Mouse (Mus musculus) embryo, embryonic 10 days (tissue): ENCODE results near the gene Casq2.

Experiments
- DNase-seq: peaks from one replicate; pipeline ENCODE4 v3.0.0-alpha.2; 2015; ENCODE audit warnings: low spot score

The Casq2 gene

DNA sequence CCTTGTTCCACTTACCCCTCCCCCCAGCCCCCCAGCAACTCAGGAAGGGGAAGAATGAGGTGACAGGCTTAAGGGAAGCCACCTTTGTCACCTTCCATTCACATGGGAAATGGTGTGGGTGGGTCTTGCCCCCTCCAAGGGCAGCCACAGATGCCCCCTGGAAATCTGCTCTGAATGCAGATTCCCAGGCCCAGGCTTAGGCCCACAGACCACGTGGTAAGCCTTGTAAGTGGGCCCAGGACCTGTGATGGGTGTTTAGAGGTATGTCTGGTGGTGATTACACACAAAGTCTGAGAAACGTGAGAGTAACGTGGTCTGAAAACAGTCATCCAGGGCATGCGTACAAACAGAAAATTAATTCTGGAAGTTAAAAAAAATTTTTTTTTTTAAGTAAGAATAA lies 78.7 kb downstream of the Casq2 start:
- DNase-seq: no peak

DNA sequence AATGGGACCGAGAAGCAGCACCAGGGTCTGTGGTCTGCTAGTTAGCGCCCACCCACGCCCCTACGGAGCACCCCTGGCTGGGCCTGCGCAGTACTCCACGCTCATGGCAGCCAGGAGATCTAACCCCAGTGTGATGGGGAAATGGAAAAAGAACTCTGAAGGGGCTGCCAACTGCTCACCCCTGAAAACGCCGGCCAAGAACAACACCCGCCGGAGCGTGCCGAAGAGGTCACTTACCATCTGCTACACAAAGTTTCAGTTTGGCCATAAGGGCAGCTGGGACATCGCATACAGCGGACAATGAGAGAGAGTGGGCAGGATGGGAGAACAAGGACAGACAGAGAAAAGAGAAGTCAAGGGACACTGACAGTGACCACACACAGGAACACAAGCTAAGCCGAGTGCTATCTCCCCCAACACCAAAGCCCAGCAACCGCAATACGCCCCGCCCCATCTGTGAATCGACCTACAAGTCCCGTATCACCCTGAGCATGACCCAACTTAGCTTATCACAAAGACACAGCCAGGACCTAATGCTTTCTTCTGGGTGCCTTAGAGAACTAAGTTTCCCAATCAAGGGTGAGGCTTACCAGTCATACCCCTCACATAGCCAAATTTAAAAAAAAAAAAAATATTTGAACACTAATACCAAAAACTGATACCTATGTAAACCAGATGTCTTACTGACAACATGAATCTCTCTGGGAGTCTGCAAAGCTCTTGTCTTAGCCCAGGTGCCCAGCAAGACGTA lies 79.5 kb downstream of the Casq2 start:
- DNase-seq: no peak

DNA sequence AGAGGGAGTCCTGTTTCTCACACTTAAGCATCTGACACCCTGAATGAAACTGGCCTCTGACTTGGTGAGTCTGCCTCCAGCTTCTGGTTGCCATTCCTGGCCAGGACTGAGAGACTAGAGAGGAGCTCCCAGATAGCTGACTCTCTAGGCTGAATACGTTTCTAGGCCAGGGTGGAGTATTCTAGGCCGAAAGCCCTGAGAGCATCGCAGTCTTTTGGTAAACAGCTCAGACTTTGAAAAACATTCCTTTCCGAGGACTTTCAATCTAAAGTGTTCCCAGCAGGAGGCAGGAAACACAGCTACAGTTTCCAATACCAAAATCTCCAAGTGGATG lies 80.0 kb downstream of the Casq2 start:
- no peak for DNase-seq

GRCm38 (mm10) chr3:102166794-102167193 lies 80.6 kb downstream of the Casq2 start:
- no peak for DNase-seq

- DNase-seq: peak; percentile 47
These were observed 81.5 kb downstream of the Casq2 start for GRCm38 (mm10) chr3:102167555-102168210.

- no peak for DNase-seq
These were observed 83.1 kb downstream of the Casq2 start for GRCm38 (mm10) chr3:102169197-102169905.

- DNase-seq: no peak
These were observed 88.1 kb downstream of the Casq2 start for GRCm38 (mm10) chr3:102174118-102174865.

GRCm38 (mm10) chr3:102175701-102176100 lies 89.5 kb downstream of the Casq2 start:
- no peak for DNase-seq

DNA sequence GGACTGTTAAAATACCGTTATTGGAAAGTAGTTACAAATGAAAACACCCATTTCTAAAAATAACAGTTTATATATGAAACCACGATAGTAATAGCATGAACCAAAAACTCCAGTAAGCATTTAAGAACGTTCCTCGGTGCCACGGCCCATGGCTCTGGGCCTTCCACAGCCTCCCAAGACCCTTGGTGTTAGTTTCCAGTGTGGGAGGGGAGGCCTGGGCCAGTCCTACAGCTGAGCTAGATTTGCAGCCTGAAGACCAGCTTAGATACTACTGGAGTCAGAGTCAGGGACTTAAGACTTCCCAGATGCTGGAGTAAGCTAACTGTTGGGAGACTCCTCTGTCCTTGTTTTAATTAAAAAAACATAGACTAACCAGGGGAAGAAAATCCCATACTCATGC lies 89.9 kb downstream of the Casq2 start:
- no peak for DNase-seq

GRCm38 (mm10) chr3:102177837-102178615 lies 91.8 kb downstream of the Casq2 start:
- DNase-seq: no peak

DNA sequence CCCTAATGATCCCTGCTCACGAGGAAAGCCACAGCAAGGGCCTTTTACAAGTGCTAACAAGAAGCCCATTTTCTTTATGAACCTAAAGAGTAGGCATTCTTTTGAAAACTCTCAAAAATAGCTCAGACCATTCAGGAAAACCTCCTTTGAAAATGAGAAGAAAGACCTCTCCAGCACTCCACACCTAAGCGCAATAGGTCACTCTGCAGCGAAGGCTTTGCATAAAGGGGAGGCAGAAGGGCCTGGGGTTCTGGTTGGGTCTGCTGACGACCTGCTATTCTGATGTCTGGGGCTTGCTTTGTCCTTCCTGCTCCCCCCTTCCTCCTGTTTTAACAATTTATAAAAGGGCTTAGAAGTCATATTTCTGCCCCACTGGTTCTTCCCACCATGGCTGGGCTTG lies 93.7 kb downstream of the Casq2 start:
- no peak for DNase-seq

- DNase-seq: no peak
These were observed 94.5 kb downstream of the Casq2 start for GRCm38 (mm10) chr3:102180746-102181145.

DNA sequence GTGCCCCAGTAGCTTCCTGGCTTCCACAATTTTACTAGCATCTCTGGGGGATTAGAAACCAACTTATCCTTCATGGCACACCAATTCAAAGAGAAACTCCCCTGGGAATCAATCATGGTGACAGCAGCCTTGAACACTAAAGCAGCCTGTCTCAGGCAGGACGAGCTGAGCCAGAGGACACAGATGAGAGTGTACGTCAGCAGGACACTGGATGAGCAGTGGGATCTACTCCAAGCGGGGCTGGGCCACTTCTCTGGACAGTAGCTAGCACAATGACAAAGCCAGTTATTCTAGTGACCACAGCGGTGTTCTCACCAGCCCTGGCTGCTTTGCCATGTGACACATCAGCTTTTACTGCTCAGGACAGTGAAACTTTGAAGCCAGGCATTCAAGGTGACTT lies 95.0 kb downstream of the Casq2 start:
- DNase-seq: no peak

- DNase-seq: no peak
These were observed 96.4 kb downstream of the Casq2 start for GRCm38 (mm10) chr3:102182601-102183000.

- DNase-seq: no peak
These were observed 98.5 kb downstream of the Casq2 start for GRCm38 (mm10) chr3:102184721-102185120.

- DNase-seq: no peak
These were observed 101.2 kb downstream of the Casq2 start for GRCm38 (mm10) chr3:102187401-102187800.

DNA sequence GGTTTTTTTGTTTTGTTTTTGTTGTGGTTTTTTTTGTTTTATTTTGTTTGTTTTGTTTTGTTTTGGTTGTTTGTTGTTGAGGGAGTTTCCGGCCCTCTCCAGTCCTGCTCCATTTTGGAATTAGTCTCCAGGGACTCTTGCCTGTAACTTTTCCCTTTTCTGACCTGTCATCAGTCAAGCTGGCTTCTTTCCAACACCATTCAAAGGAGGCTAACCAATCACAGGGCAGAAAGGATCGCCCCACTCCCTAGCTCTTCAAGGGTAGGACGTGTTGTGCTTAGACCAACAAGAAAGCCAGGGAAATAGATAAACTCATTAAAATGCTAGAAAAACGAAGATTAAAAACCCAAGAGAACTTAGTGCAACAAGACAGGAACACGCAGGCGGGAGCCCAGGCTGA lies 102.8 kb downstream of the Casq2 start:
- peak; percentile 65 for DNase-seq

GRCm38 (mm10) chr3:102190015-102190414 lies 103.8 kb downstream of the Casq2 start:
- peak; percentile 86 for DNase-seq

DNA sequence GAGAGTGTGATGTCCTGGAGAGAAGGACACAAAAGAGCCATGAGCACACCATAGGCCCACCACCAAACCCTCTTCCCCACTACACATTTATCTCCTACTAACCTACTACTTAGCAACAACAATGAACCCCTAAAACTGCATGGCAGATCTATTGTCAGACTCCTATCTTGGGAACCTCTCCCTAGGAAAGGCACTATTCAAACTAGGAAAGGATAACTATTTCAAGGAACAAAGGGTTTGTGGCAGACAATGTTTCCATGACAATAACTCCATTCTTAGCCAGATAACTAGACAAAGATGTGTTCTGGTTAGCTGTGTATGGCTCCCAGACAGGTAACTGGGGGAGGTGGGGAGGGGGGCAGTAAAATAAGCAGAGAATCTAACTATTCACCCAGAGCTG lies 104.4 kb downstream of the Casq2 start:
- DNase-seq: no peak

- DNase-seq: no peak
These were observed 105.4 kb downstream of the Casq2 start for GRCm38 (mm10) chr3:102191575-102191974.

GRCm38 (mm10) chr3:102192621-102193020 lies 106.4 kb downstream of the Casq2 start:
- no peak for DNase-seq
